Mouse (Mus musculus): ENCODE measurements at regions not wholly inside any gene's neighbourhood (a gene's known extent, or its start where the extent isn't known, plus 50 kb on each side); places are given as distances from the start of the nearest gene placed in this dataset.
A peak's percentile ranks its signal among the peaks of the same experiment; 100 is the strongest.

- Histone ChIP-seq H3K27me3 (ENCODE audit: control insufficient read depth, insufficient read depth, low read length) (no peaks in the 10 kb centered on the region), H3K4me3 (replicated peaks; ENCODE audit: low read length) (no peak overlapping the region), H3K4me2 (replicated peaks; ENCODE audit: low read depth, low read length, severe bottlenecking) (no peak overlapping the region), H3K9ac (ENCODE audit: low read depth, low read length, severe bottlenecking) (no peak overlapping the region), H3K27ac (replicated peaks; ENCODE audit: low read depth, low read length) (no peak overlapping the region), H3K4me1 (ENCODE audit: control insufficient read depth, insufficient read depth, low read length) (no peaks in the 10 kb centered on the region), H3K9me3 (ENCODE audit: control insufficient read depth, low read length) (no peaks in the 10 kb centered on the region), H3K36me3 (ENCODE audit: control insufficient read depth, insufficient read depth, low read length) (no peaks in the 10 kb centered on the region)
- DNase-seq (ENCODE audit: low spot score) (peak; percentile 3), ATAC-seq (ENCODE audit: low FRiP score, low read depth) (no peak)
- no peak for TF ChIP-seq POLR2A (IDR thresholded peaks at IDR 0.05; ENCODE audit: borderline replicate concordance, extremely low read depth, insufficient read depth, insufficient read length)
- 54% methylated on average over 2 of the region's 2 CpGs for WGBS
Observed at GRCm38 (mm10) chr2:138974548-138974947, 519.2 kb upstream of the Sptlc3 start.

- H3K4me2 ChIP-seq (replicated peaks; ENCODE audit: low read depth, low read length, severe bottlenecking), result no peak overlapping the region
- no peak overlapping the region for H3K9ac ChIP-seq (ENCODE audit: low read depth, low read length, severe bottlenecking)
- TF ChIP-seq POLR2A (IDR thresholded peaks at IDR 0.05; ENCODE audit: borderline replicate concordance, extremely low read depth, insufficient read depth, insufficient read length), result no peak
- H3K27me3 ChIP-seq (ENCODE audit: control insufficient read depth, insufficient read depth, low read length), result no peaks in the 10 kb centered on the region
- no peak overlapping the region for H3K4me3 ChIP-seq (replicated peaks; ENCODE audit: low read length)
- DNase-seq (ENCODE audit: low spot score), result no peak
- no peaks in the 10 kb centered on the region for H3K36me3 ChIP-seq (ENCODE audit: control insufficient read depth, insufficient read depth, low read length)
- H3K9me3 ChIP-seq (ENCODE audit: control insufficient read depth, low read length), result no peaks in the 10 kb centered on the region
- 41% methylated on average over 1 of the region's 1 CpGs for WGBS
- ATAC-seq (ENCODE audit: low FRiP score, low read depth), result no peak
- no peak overlapping the region for H3K27ac ChIP-seq (replicated peaks; ENCODE audit: low read depth, low read length)
- H3K4me1 ChIP-seq (ENCODE audit: control insufficient read depth, insufficient read depth, low read length), result no peaks in the 10 kb centered on the region
Observed at GRCm38 (mm10) chr2:138990031-138990430, 503.7 kb upstream of the Sptlc3 start.

- ATAC-seq (ENCODE audit: low FRiP score, low read depth) (peak; percentile 89), DNase-seq (ENCODE audit: low spot score) (peak; percentile 81)
- Histone ChIP-seq H3K9ac (ENCODE audit: low read depth, low read length, severe bottlenecking) (no peak overlapping the region), H3K4me3 (replicated peaks; ENCODE audit: low read length) (no peak overlapping the region), H3K27me3 (ENCODE audit: control insufficient read depth, insufficient read depth, low read length) (no peaks in the 10 kb centered on the region), H3K36me3 (ENCODE audit: control insufficient read depth, insufficient read depth, low read length) (no peaks in the 10 kb centered on the region), H3K4me1 (ENCODE audit: control insufficient read depth, insufficient read depth, low read length) (0 out of 2 replicates have a peak, but pooled peaks cover 3% of the 10 kb centered on the region), H3K27ac (replicated peaks; ENCODE audit: low read depth, low read length) (no peak overlapping the region), H3K4me2 (replicated peaks; ENCODE audit: low read depth, low read length, severe bottlenecking) (no peak overlapping the region), H3K9me3 (ENCODE audit: control insufficient read depth, low read length) (no peaks in the 10 kb centered on the region)
- WGBS, result 28% methylated on average over 5 of the region's 5 CpGs
- TF ChIP-seq POLR2A (IDR thresholded peaks at IDR 0.05; ENCODE audit: borderline replicate concordance, extremely low read depth, insufficient read depth, insufficient read length), result no peak
Observed at GRCm38 (mm10) chr2:139032105-139032812, 461.5 kb upstream of the Sptlc3 start.

GRCm38 (mm10) chr2:139034800-139035199, 458.9 kb upstream of the Sptlc3 start:
- Histone ChIP-seq H3K27me3 (ENCODE audit: control insufficient read depth, insufficient read depth, low read length) (no peaks in the 10 kb centered on the region), H3K36me3 (ENCODE audit: control insufficient read depth, insufficient read depth, low read length) (no peaks in the 10 kb centered on the region), H3K27ac (replicated peaks; ENCODE audit: low read depth, low read length) (no peak overlapping the region), H3K4me3 (replicated peaks; ENCODE audit: low read length) (no peak overlapping the region), H3K4me2 (replicated peaks; ENCODE audit: low read depth, low read length, severe bottlenecking) (no peak overlapping the region), H3K4me1 (ENCODE audit: control insufficient read depth, insufficient read depth, low read length) (0 out of 2 replicates have a peak, but pooled peaks cover 3% of the 10 kb centered on the region), H3K9ac (ENCODE audit: low read depth, low read length, severe bottlenecking) (no peak overlapping the region), H3K9me3 (ENCODE audit: control insufficient read depth, low read length) (no peaks in the 10 kb centered on the region)
- DNase-seq (ENCODE audit: low spot score) (no peak), ATAC-seq (ENCODE audit: low FRiP score, low read depth) (no peak)
- WGBS, result 81% methylated on average over 3 of the region's 3 CpGs
- TF ChIP-seq POLR2A (IDR thresholded peaks at IDR 0.05; ENCODE audit: borderline replicate concordance, extremely low read depth, insufficient read depth, insufficient read length), result no peak

GRCm38 (mm10) chr2:139041671-139042273, 451.9 kb upstream of the Sptlc3 start:
- ATAC-seq (ENCODE audit: low FRiP score, low read depth), result no peak
- no peak overlapping the region for H3K4me3 ChIP-seq (replicated peaks; ENCODE audit: low read length)
- WGBS, result 82% methylated on average over 3 of the region's 3 CpGs
- no peaks in the 10 kb centered on the region for H3K9me3 ChIP-seq (ENCODE audit: control insufficient read depth, low read length)
- H3K36me3 ChIP-seq (ENCODE audit: control insufficient read depth, insufficient read depth, low read length), result no peaks in the 10 kb centered on the region
- no peak overlapping the region for H3K9ac ChIP-seq (ENCODE audit: low read depth, low read length, severe bottlenecking)
- DNase-seq (ENCODE audit: low spot score), result no peak
- H3K4me1 ChIP-seq (ENCODE audit: control insufficient read depth, insufficient read depth, low read length), result no peaks in the 10 kb centered on the region
- H3K27me3 ChIP-seq (ENCODE audit: control insufficient read depth, insufficient read depth, low read length), result no peaks in the 10 kb centered on the region
- no peak overlapping the region for H3K27ac ChIP-seq (replicated peaks; ENCODE audit: low read depth, low read length)
- TF ChIP-seq POLR2A (IDR thresholded peaks at IDR 0.05; ENCODE audit: borderline replicate concordance, extremely low read depth, insufficient read depth, insufficient read length), result no peak
- no peak overlapping the region for H3K4me2 ChIP-seq (replicated peaks; ENCODE audit: low read depth, low read length, severe bottlenecking)

Measured in limb, embryonic 14.5 days (tissue).